Mouse (Mus musculus) Patski (cell line): ENCODE measurements around the gene Bcl7a. TPM values are rescaled to one million over a fixed set of nuclear protein-coding genes. Genes with fewer than 3 reads are reported as not detected.

Experiments used
- ATAC-seq: fragments of 100-300 bp; one replicate; pipeline ENCODE4 v1.8.0; 2021
- CTCF ChIA-PET: fragments of 350-600 bp; sonication (Branson Sonifier 250); formaldehyde crosslinking; loops from one replicate; lab custom pipeline; 2022; ENCODE audit warnings: inconsistent platforms; lab: Charles Lee
- POLR2A ChIA-PET: fragments of 350-600 bp; sonication (Branson Sonifier 250); formaldehyde crosslinking; loops from one replicate; lab custom pipeline; 2022; ENCODE audit warnings: antibody characterized with exemption, inconsistent platforms; lab: Charles Lee
- DNase-seq: peaks from one replicate; pipeline ENCODE4 v3.0.0-alpha.2; 2011; ENCODE audit warnings: low read depth, low spot score
- H3K27me3 ChIP-seq: fragments of 371-371 bp; one replicate; pipeline ENCODE4 v1.5.1; 2021
- CTCF ChIP-seq: fragments of 100-300 bp; IDR thresholded peaks from one replicate; pipeline ENCODE4 v1.5.1; 2021
- in situ Hi-C: fragments of 300-500 bp; cut with MboI; formaldehyde crosslinking; loops from 3 replicates; pipeline ENCODE4 v1.11.1; 2018; ENCODE audit warnings: low pct_unique_long_range_greater_than_20kb, mixed read lengths
- polyA plus RNA-seq: library from polyadenylated mRNA; unstranded; gene quantifications from one replicate; pipeline ENCODE4 v1.2.3, GENCODE M21; 2021

Gene Bcl7a
- polyA plus RNA-seq, 1 experiment from 2014 or later: 19.3 TPM

DNA sequence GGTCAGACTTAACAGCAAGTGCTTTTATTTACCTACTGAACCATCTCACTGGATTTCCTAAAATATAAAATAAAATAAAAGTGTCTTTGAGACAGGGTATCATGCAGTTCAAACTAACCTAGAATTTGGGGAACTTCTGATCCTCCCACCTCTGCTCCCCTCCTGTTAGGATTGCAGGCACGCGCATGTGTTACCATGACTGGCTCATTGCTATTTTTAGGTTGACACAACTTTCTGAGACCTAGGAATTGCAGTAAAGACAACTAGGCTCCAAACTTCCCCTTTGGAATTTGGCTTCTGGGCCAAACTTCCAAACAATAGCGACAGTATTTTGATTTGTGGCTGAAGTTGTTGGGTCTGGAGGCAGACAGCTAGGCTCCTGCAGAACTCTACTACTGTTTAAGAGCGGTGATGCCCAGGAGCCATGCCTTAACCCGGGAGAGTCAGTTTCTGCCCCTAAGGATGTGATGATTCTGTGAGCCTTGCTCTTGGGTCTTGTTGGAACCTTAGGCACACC is 50.2 kb downstream of the Bcl7a start:
- TF ChIP-seq CTCF: no peak
- in situ Hi-C loops: no loop called here
- H3K27me3 ChIP-seq: no peaks in the 10 kb centered on the region
- CTCF ChIA-PET: interaction anchor here (0.9 to 1.3 kb wide), 2 partner anchors 16 to 25 kb away, joined by 3 to 8 read pairs; no protein-coding TSS in a partner anchor
- ATAC-seq (peak; percentile 8), DNase-seq (no peak)
- POLR2A ChIA-PET: interaction anchor here (0.8 to 1.0 kb wide), 2 partner anchors 41 to 49 kb away, joined by 3 read pairs; no protein-coding TSS in a partner anchor

DNA sequence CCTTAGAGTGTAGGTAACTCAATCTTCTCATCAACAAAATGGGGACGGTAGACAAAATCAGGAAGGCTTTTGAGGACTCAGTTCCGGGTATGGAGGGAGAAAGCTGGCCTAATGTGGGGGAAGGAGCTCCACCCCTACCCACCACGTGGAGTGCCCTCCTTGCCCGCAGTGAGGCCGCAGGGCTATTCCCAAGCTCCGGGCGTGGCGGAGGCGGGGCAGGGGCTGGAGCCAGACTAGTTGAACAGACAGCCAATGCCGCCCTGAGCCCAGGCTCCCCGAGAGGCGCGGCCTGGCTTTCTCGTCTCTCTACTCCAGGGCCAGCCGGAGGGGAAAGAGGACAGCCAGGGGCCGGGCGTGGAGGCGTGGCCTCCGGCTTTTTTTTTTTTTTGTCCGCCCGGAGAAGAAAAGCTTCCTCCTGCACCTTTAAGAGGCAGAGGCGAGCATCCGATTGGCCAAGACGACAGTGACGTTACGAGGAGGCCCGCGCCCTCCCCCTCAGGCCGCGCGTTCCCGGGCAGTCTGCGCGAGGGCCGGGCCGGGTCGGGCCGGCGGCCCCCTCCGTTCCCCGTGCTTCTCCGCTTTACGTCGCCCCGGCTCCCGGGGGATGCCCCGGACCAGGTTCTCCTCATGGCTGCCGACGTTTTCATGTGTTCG is 50.8 kb downstream of the Bcl7a start, which contains the start of gene Mlxip:
TSS of gene Mlxip (plus strand) at position 496 of the 654 bp plus-strand sequence.
- ATAC-seq (peak; percentile 91), DNase-seq (peak; percentile 84)
- H3K27me3 ChIP-seq: no peaks in the 10 kb centered on the region
- CTCF ChIA-PET: interaction anchor here (0.6 to 1.3 kb wide), 5 partner anchors 17 to 46 kb away, joined by 3 to 8 read pairs (median 3); no protein-coding TSS in a partner anchor
- in situ Hi-C loops: no loop called here
- TF ChIP-seq CTCF: no peak
- POLR2A ChIA-PET: interaction anchor here (0.8 to 1.0 kb wide), 3 partner anchors 41 to 56 kb away, joined by 3 read pairs; no protein-coding TSS in a partner anchor

DNA sequence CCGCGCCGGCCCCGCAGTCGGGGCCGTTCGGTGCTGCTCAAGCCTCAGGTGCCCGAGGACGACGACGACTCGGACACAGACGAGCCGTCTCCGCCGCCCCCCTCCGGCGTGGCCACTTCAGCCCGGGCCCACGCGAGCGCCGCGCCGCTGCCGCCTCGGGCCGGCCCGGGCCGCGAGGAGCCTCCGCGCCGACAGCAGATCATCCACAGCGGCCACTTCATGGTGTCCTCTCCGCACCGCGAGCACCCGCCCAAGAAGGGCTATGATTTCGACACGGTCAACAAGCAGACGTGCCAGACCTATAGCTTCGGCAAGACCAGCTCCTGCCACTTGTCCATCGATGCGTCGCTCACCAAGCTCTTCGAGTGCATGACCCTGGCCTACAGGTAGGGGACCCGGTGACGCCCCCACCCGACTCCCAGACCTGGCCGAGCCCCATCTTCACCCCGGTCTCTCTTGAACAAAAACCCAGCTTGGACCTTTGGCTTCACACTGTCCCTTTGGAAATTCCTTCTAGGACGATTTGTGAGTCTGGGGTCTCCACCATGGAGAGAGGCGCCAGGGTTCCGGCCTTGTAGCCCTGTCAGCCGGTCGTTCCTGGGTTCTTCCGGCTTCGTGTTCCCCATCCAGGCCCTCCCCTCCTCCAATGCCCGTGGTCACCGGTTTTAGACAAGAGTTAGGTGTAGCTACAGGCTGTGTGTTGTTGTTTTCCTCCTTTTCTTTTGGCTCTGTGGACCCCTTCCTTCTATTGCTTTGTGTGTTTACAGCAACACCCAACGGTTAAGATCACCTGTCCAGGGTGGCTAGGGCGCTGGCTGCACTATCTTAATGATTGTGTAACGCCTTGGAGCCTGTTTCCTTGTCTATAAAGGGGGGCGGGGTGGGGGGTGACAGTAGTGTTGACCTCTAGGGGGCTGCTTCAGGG is 51.6 kb downstream of the Bcl7a start:
- ChIA-PET CTCF (interaction anchor here (0.6 to 1.3 kb wide), 5 partner anchors 18 to 46 kb away, joined by 3 to 8 read pairs (median 3); no protein-coding TSS in a partner anchor), POLR2A (interaction anchor here (0.6 to 1.0 kb wide), 4 partner anchors 8 to 55 kb away, joined by 3 to 4 read pairs (median 3); no protein-coding TSS in a partner anchor)
- no peak for TF ChIP-seq CTCF
- H3K27me3 ChIP-seq: no peaks in the 10 kb centered on the region
- ATAC-seq (peak; percentile 18), DNase-seq (no peak)
- in situ Hi-C loops: no loop called here

DNA sequence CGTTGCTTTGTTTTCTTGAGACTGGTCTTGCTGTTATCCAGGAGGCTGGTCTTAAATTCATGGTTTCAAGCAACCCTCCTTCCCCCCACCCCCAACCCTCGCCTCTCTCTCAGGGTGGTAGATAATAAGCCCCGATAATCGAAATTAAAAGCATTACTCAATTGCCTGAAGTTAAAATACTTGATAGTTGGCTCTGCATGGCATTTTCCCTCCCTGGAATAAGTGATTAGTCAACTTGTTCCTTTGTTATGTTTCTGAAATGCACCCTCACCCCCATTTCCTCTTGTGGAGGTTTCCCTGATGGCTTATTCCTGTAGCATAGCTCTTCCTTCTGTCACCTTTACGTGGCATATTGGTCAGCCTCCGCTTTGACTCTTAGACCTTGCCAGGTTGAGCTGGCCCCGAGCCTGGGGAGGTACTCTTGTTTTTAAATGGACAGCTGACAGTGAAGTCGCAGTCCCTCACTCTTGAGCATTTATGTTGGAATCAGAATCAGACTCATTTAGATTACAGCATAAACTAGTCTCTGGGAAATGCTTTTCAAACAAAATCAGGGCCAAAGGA is 53.3 kb downstream of the Bcl7a start:
- TF ChIP-seq CTCF: no peak
- ChIA-PET POLR2A (no interaction called here), CTCF (interaction anchor here (1.0 to 1.2 kb wide), 5 partner anchors 14 to 46 kb away, joined by 3 to 8 read pairs (median 4); no protein-coding TSS in a partner anchor)
- H3K27me3 ChIP-seq: no peaks in the 10 kb centered on the region
- no peak for DNase-seq
- in situ Hi-C loops: no loop called here
- no peak for ATAC-seq

DNA sequence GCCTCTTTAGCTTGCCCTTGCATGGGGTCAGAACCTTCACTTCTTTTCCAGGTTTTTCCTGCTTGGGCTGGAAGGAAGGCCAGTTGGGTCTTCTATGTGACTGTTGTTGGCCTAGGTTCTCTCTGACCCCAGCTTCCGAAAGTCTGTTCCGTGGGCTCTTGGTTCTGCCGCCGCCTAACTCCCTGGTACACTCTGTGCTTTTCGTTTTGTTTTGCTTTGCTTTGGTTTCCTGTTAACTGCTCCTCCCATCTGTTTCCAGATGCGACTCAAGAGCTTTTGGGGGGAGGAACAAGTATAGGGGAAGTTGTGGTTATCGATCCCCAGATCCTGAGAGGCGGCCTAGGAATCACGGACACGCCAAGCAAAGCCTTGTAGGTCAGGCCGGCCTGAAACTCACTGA is 54.2 kb downstream of the Bcl7a start:
- CTCF ChIA-PET: interaction anchor here (0.8 to 1.3 kb wide), 4 partner anchors 8 to 45 kb away, joined by 3 to 8 read pairs (median 4); no protein-coding TSS in a partner anchor
- POLR2A ChIA-PET: no interaction called here
- no peak for DNase-seq
- in situ Hi-C loops: no loop called here
- ATAC-seq: no peak
- H3K27me3 ChIP-seq: no peaks in the 10 kb centered on the region
- no peak for TF ChIP-seq CTCF

DNA sequence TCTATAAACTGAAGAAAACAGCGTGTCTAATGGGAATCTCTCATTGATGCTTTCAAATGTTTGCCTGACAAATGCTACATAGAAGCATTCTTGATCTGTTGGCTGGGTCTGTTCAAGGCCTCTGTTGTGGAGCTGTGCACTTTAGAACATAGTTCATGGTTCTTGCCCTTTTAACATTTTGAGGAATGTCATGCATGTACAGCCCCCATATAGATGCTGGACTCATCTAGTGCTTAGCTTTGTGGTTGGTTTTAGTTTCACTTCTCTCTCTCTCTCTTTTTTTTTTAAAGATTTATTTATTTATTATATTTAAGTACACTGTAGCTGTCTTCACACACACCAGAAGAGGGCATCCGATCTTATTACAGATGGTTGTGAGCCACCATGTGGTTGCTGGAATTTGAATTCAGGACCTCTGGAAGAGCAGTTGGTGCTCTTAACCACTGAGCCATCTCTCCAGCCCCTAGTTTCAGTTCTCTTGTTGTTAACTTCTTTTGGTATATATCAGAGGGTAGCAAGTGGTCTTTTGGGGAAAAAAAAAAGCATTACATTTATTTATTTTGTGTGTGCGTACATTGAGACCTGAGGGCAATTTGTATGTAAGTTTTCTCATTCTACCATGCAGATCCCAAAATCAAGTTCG is 55.3 kb downstream of the Bcl7a start:
- ChIA-PET POLR2A (no interaction called here), CTCF (interaction anchor here (1.3 to 2.5 kb wide), 2 partner anchors 13 to 38 kb away, joined by 5 to 7 read pairs; no protein-coding TSS in a partner anchor)
- no peak for TF ChIP-seq CTCF
- no peak for ATAC-seq
- no peaks in the 10 kb centered on the region for H3K27me3 ChIP-seq
- DNase-seq: no peak
- in situ Hi-C loops: no loop called here

DNA sequence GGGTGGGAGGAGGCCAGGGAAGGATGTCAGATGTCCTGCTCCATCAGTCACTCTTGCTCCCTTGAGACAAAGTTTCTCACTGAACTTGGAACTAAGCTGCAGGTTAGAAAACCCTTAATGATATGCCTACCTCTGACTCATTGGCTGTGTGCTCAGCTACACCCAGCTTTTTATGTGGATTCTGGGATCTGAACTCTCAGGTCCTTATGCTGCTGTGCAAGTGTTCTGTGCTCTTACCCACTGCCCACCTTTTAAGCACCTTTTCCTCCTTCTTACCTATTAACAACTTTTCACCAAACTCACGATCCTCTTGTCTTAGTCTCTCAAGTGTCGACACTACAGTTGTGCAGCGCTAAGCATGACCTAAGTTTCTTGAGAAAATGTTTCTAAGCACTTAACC is 60.8 kb downstream of the Bcl7a start:
- H3K27me3 ChIP-seq: no peaks in the 10 kb centered on the region
- DNase-seq (no peak), ATAC-seq (no peak)
- CTCF ChIA-PET: interaction anchor here (0.9 to 1.3 kb wide), 2 partner anchors 26 to 32 kb away, joined by 3 to 5 read pairs; no protein-coding TSS in a partner anchor
- no peak for TF ChIP-seq CTCF
- POLR2A ChIA-PET: no interaction called here
- in situ Hi-C loops: no loop called here

DNA sequence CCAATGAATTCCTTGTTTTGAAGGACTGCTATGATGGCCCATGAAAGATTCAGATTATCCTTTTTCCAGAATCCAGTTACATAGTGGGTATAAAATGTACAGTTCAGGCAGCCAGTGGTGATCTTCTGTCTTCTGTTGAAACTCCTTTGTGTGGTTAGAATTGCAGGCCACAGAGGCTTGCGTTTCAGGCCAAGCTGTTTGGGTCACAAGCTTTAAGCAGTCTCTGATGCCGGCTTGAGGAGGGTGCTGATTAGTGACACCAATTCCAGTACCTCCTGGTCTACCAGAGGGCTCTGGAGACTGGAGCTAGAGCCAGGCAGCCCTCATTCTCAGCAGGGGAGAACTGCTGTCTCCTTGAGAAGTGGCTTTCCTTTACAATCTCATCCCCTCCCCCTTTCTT is 63.3 kb downstream of the Bcl7a start:
- in situ Hi-C loops: no loop called here
- ChIA-PET CTCF (no interaction called here), POLR2A (interaction anchor here (0.8 kb wide), 1 partner anchor 90 kb away, joined by 3 read pairs; no protein-coding TSS in a partner anchor)
- ATAC-seq (no peak), DNase-seq (no peak)
- no peaks in the 10 kb centered on the region for H3K27me3 ChIP-seq
- no peak for TF ChIP-seq CTCF

DNA sequence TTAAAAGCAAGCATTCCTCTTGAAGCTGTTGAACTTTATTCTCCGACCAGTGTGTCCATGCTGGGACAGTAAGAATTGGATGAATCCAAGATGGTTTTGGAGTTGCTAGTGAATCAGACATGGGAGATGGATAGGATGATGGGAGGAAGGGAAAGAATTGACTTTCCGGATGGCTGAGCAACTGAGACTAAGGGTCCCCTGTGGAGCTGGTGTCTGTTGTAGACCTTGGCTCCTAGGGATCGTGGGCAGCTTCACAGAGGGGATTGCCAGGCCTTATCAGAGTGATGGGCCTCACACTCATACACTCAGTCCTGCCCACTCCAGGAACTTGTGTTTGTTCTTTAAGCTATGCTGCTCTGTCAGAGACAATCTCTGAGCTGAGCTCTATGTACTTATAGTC is 64.5 kb downstream of the Bcl7a start:
- no peaks in the 10 kb centered on the region for H3K27me3 ChIP-seq
- no peak for ATAC-seq
- TF ChIP-seq CTCF: no peak
- in situ Hi-C loops: no loop called here
- CTCF ChIA-PET: interaction anchor here (0.6 to 1.2 kb wide), 4 partner anchors 29 to 48 kb away, joined by 3 to 5 read pairs (median 4); no protein-coding TSS in a partner anchor
- no peak for DNase-seq
- POLR2A ChIA-PET: interaction anchor here (0.6 to 1.9 kb wide), 2 partner anchors 9 to 13 kb away, joined by 4 read pairs; no protein-coding TSS in a partner anchor
